Mouse (Mus musculus): Measurements from ENCODE around the gene Ppm1l.

- no peak for TF ChIP-seq CTCF (IDR thresholded peaks at IDR 0.05; ENCODE audit: low read depth)
- TF ChIP-seq EP300 (optimal IDR thresholded peaks at IDR 0.05) = no peak
Observed at GRCm38 (mm10) chr3:69484006-69484574, 167.4 kb downstream of the Ppm1l start.

Data from stomach, postnatal 0 days (tissue).